Mouse (Mus musculus) kidney, embryonic 14.5 days (tissue): ENCODE results near the gene Pigk. TPM values are rescaled to one million over a fixed set of nuclear protein-coding genes. Genes with fewer than 3 reads are reported as not detected.

ENCODE experiments used
- ATAC-seq: fragments of 200-750 bp; cut with Nextera tagmentation; 2 replicates; pipeline ENCODE4 v1.8.0; 2017; ENCODE audit warnings: moderate number of reproducible peaks, mild to moderate bottlenecking, moderate TSS enrichment, moderate library complexity; ENCODE audit not compliant: low FRiP score, low TSS enrichment
- H3K27ac ChIP-seq: fragments of 300-500 bp; sonication (generic); 2 replicates; pipeline ENCODE4 v1.5.1; 2014; ENCODE audit warnings: low read depth, mild to moderate bottlenecking, low read length, moderate library complexity, mixed read lengths
- H3K27me3 ChIP-seq: fragments of 300-500 bp; sonication (generic); 2 replicates; pipeline ENCODE4 v1.6.1; 2014; ENCODE audit warnings: mild to moderate bottlenecking, low read length; ENCODE audit not compliant: control insufficient read depth, insufficient read depth
- H3K36me3 ChIP-seq: fragments of 300-500 bp; sonication (generic); 2 replicates; pipeline ENCODE4 v1.6.1; 2014; ENCODE audit warnings: low read length, mixed read lengths; ENCODE audit not compliant: control insufficient read depth, insufficient read depth
- H3K4me1 ChIP-seq: fragments of 300-500 bp; sonication (generic); 2 replicates; pipeline ENCODE4 v1.6.1; 2014; ENCODE audit warnings: low read length, mixed read lengths; ENCODE audit not compliant: control insufficient read depth, insufficient read depth
- H3K4me2 ChIP-seq: fragments of 300-500 bp; sonication (generic); replicated peaks from 2 replicates; pipeline ENCODE4 v1.6.1; 2014; ENCODE audit warnings: low read depth, mild to moderate bottlenecking, low read length
- H3K4me3 ChIP-seq: fragments of 300-500 bp; sonication (generic); 2 replicates; pipeline ENCODE4 v1.5.1; 2014; ENCODE audit warnings: mild to moderate bottlenecking, low read length
- H3K9ac ChIP-seq: fragments of 300-500 bp; sonication (generic); 2 replicates; pipeline ENCODE4 v1.6.1; 2014; ENCODE audit warnings: low read depth, mild to moderate bottlenecking, low read length, moderate library complexity
- H3K9me3 ChIP-seq: fragments of 300-500 bp; sonication (generic); 2 replicates; pipeline ENCODE4 v1.6.1; 2016; ENCODE audit warnings: low read length; ENCODE audit not compliant: control insufficient read depth
- WGBS: fragments of 180-500 bp; shearing (Covaris S2); extraction: QIAGEN DNeasy Blood & Tissue Kit; methylation state at CpG from one replicate; pipeline ENCODE4 v1.1.7; 2014; 5-methylcytosine and 5-hydroxymethylcytosine counted together
- polyA plus RNA-seq: library from polyadenylated mRNA; unstranded; fragments of >200 nt; fragmentation: Nextera tagmentation; extraction: Ambion mirVana; gene quantifications from 2 replicates; pipeline ENCODE4 v1.2.1, GENCODE M21; 2014

Gene Pigk
- polyA plus RNA-seq, 1 experiment from 2014 or later, result 48.9 TPM

DNA sequence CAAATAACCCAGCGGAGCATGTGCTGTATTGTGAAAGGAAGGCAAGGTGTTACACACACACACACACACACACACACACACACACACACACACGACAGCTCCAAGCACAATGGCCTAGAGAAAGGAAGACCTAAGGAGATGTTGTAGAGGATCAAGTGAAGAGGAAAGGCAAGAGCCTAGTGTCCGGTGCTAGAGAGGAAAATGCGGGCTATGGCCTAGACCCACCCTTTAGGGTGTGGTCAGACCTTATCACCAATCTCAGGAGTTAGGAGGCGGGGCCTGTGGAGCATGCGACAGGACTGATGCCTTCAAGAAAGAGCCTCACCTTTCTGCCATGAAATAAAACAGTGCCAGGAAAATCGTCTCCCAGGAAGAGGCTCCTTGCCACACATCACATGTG lies 234.7 kb downstream of the Pigk start:
- Histone ChIP-seq H3K9me3 (no peaks in the 10 kb centered on the region), H3K9ac (no peak overlapping the region), H3K36me3 (no peaks in the 10 kb centered on the region), H3K27me3 (no peaks in the 10 kb centered on the region), H3K4me3 (no peak overlapping the region), H3K4me1 (no peaks in the 10 kb centered on the region), H3K27ac (no peak overlapping the region), H3K4me2 (no peak overlapping the region)
- ATAC-seq, result no peak
- 87% methylated on average over 7 of the region's 7 CpGs for WGBS

DNA sequence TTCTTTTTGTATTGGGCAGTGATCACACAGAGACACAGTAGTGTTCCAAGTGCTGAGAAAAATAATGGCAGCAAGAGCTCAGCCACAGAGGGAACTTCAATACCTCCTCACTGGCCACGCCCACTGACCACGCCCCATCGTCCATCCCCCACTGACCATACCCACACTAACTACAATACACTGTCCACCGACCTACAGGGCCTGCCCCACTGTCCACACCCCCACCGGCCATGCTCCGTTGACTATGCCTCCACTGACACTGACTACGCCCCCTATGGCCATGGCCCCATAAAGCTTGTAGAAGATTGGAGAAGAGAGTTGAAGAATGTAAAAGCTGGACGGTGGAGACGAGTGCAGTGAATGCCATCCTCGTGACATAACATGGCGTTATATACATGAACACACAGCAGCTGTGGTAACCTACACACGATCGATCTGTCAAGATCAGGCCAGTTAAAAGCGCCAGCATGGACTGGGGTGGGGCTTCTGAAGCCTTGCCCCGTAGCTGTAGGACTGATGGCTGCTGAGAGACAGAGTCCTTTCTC lies 235.4 kb downstream of the Pigk start:
- ATAC-seq, result peak; percentile 69; the same call in 1 of the 2 replicates
- no peaks in the 10 kb centered on the region for H3K9me3 ChIP-seq
- no peaks in the 10 kb centered on the region for H3K36me3 ChIP-seq
- no peak overlapping the region for H3K9ac ChIP-seq
- H3K27me3 ChIP-seq, result no peaks in the 10 kb centered on the region
- H3K4me2 ChIP-seq, result no peak overlapping the region
- no peak overlapping the region for H3K27ac ChIP-seq
- 92% methylated on average over 15 of the region's 15 CpGs for WGBS
- no peak overlapping the region for H3K4me3 ChIP-seq
- no peaks in the 10 kb centered on the region for H3K4me1 ChIP-seq

DNA sequence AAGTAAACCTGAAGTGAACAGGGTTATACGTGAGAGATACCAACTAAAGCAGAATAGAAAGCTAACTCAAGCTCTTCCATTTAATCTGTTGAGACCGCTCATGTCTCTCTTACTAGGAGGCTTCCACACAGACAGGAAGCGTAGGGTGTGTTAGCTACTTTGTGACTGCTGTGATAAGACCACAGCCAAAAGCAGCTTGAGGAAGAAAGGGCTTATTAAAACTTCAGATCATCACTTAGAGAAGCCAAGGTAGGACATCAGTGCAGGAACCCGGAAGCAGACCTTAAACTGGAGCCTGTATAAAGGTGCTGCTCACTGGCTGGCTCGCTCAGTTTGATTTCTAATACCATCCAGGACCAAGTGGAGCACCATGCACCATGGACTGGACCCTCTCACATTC lies 236.4 kb downstream of the Pigk start:
- Histone ChIP-seq H3K27ac (no peak overlapping the region), H3K36me3 (no peaks in the 10 kb centered on the region), H3K27me3 (no peaks in the 10 kb centered on the region), H3K9ac (no peak overlapping the region), H3K4me2 (no peak overlapping the region), H3K4me1 (no peaks in the 10 kb centered on the region), H3K9me3 (no peaks in the 10 kb centered on the region), H3K4me3 (no peak overlapping the region)
- ATAC-seq, result no peak
- WGBS, result 96% methylated on average over 5 of the region's 5 CpGs

DNA sequence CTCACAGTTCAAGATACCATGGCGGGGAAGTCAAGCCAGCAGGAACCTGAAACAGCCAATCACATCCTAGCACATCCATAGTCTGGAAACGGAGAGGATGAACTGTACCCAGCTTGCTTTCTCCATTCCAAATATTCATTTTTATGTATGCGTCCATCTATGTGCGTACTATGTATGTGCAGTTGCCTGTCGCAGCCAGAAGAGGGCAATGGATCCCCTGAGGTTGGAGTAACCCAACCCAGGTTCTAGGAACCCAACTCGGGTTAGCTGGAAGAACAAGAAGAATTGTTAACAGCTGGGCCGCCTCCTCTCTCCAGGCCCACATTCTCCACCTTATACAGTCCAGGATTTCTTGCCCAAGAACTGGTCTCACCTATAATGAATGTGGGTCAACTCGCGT lies 237.0 kb downstream of the Pigk start:
- H3K9me3 ChIP-seq, result no peaks in the 10 kb centered on the region
- no peaks in the 10 kb centered on the region for H3K27me3 ChIP-seq
- WGBS, result 95% methylated on average over 9 of the region's 9 CpGs
- H3K4me2 ChIP-seq, result no peak overlapping the region
- no peak overlapping the region for H3K9ac ChIP-seq
- ATAC-seq, result no peak
- H3K4me1 ChIP-seq, result no peaks in the 10 kb centered on the region
- H3K36me3 ChIP-seq, result no peaks in the 10 kb centered on the region
- no peak overlapping the region for H3K27ac ChIP-seq
- no peak overlapping the region for H3K4me3 ChIP-seq

DNA sequence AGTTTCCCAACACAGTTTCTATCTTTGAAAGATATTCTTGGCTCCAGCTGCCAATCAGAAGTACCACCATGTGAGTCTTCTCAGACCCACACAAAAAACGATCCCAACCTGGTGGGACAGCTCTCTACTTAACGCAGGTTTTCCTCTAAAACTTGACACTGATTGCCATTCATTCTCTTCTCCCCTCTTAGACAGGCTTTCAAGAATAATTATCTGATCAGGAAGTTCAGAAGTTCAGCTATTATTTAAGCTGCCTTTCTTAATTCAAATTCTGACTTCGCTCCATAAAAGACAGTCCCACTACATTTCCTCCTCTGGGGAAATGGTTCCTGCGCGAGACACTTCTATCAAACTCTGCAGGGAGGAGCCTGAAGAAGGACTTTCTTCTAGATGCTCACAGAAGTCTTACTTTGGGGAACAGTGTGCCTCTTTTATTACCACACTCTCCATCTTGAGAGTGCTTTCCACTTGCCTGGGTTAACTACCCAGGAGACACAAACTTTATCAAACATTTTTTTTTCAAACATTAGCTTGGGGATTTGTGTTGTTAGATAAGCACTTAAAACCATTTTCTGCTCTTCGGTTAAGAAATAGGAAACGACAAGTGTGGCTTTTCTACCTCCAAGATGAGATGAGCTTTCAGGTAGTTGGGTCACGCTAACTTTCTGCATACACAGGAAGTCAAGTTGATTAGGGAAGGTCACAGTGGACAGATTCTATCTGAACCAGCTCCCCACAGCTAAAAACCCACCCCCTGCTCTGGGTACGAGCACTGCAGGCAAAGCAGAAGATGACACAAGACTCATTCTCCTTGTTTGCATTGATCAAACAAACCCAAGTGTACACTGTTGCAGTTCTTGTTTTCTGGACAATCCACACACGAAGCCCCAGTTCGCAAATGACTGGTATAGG lies 238.0 kb downstream of the Pigk start:
- no peaks in the 10 kb centered on the region for H3K4me1 ChIP-seq
- no peaks in the 10 kb centered on the region for H3K36me3 ChIP-seq
- H3K27ac ChIP-seq, result no peak overlapping the region
- no peak overlapping the region for H3K9ac ChIP-seq
- no peaks in the 10 kb centered on the region for H3K27me3 ChIP-seq
- ATAC-seq, result no peak
- 59% methylated on average over 11 of the region's 11 CpGs for WGBS
- H3K4me2 ChIP-seq, result no peak overlapping the region
- H3K4me3 ChIP-seq, result no peak overlapping the region
- no peaks in the 10 kb centered on the region for H3K9me3 ChIP-seq

DNA sequence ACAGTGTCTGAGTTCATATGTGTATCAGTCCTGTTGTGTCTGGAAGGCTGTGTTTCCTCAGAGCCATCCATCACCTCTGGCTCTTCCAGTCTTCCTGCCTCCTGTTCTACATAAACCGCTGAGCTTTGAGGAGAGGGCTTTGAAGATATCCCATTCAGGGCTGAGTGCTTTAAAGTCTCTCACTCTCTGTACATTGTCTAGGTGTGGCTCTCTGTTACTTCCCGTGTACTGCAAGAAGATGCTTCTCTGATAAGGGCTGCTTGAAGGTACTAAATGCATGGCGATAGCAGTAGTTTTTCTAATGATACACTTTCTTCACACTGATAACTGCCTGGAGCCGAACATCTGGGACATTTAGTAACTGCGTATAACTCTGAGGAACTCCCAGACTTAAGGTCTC lies 242.1 kb downstream of the Pigk start:
- ATAC-seq, result no peak
- Histone ChIP-seq H3K4me1 (no peaks in the 10 kb centered on the region), H3K36me3 (no peaks in the 10 kb centered on the region), H3K4me2 (no peak overlapping the region), H3K4me3 (no peak overlapping the region), H3K27ac (no peak overlapping the region), H3K9me3 (no peaks in the 10 kb centered on the region; the same call in 1 of the 2 replicates), H3K9ac (no peak overlapping the region), H3K27me3 (no peaks in the 10 kb centered on the region)
- WGBS, result 68% methylated on average over 5 of the region's 5 CpGs

DNA sequence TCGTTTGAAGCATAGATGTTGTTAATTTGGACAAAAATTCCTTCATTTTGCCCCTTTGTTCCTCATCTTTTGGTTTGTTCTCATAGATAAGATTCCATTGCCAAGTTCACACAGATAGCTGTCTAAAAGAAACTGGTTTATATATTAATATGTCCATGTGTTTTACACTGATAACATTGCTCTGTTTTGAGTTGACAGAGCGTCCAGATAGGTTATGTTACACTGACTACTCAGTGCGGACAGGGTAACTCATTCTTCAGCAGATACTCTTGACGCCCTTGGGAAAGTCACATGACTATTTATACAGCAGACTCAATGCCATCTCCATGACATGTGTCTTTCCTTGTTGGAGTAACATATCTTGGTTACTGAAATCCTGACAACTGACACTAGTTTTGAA lies 242.9 kb downstream of the Pigk start:
- Histone ChIP-seq H3K9me3 (no peaks in the 10 kb centered on the region; the same call in 1 of the 2 replicates), H3K4me2 (no peak overlapping the region), H3K4me1 (no peaks in the 10 kb centered on the region), H3K27ac (no peak overlapping the region), H3K27me3 (no peaks in the 10 kb centered on the region), H3K36me3 (no peaks in the 10 kb centered on the region), H3K4me3 (no peak overlapping the region), H3K9ac (no peak overlapping the region)
- WGBS, result 81% methylated on average over 4 of the region's 4 CpGs
- ATAC-seq, result no peak

DNA sequence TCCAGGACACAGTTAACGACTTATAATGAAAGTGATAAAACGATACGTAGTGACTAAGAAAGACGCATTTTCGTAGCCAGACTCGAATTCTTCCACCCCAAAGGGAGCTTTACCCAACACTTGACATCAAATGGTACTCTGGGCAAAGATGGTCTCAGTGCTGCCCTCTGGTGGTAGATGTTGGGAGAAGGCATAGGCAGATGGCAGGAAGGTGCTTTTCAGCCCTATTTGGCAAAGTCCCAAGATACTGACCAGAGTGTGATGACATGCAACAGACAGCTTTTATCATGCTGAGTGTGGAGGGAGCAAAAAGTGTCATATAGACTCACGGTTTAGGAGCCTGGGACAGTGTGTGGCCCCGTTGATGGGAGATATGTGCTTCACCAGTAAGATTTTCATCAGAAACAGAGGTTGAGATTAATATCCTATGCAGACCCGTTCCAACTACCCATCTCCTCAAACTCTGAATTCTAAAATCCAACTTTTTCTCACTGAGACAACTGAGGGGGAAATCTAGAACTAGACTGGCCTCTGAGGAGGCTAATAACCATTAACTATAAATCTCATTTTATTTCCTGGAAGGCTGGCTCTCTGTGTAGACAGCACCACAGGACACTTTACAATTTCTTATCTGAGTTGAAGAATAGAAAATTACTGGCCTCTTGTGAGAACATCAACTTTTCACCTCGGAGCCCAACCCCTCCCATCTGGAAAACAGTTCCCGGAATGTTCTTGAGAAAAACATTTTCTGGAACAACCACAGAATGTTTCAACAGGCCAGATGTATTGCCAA lies 244.7 kb downstream of the Pigk start:
- Histone ChIP-seq H3K36me3 (no peaks in the 10 kb centered on the region), H3K4me3 (no peak overlapping the region), H3K9me3 (no peaks in the 10 kb centered on the region; the same call in 1 of the 2 replicates), H3K27ac (no peak overlapping the region), H3K27me3 (no peaks in the 10 kb centered on the region), H3K4me2 (no peak overlapping the region), H3K4me1 (no peaks in the 10 kb centered on the region), H3K9ac (no peak overlapping the region)
- WGBS, result 69% methylated on average over 11 of the region's 11 CpGs
- no peak; the same call in 1 of the 2 replicates for ATAC-seq
